Mouse (Mus musculus): Measurements from ENCODE around the gene Kcnk2. TPM values are rescaled to one million over a fixed set of nuclear protein-coding genes. Genes with fewer than 3 reads are reported as not detected.

Kcnk2 gene
- total RNA-seq (2015; ENCODE audit: low replicate concordance) (not detected in 2 replicates), total RNA-seq (2017; ENCODE audit: low replicate concordance) (not detected in 2 replicates)

DNA sequence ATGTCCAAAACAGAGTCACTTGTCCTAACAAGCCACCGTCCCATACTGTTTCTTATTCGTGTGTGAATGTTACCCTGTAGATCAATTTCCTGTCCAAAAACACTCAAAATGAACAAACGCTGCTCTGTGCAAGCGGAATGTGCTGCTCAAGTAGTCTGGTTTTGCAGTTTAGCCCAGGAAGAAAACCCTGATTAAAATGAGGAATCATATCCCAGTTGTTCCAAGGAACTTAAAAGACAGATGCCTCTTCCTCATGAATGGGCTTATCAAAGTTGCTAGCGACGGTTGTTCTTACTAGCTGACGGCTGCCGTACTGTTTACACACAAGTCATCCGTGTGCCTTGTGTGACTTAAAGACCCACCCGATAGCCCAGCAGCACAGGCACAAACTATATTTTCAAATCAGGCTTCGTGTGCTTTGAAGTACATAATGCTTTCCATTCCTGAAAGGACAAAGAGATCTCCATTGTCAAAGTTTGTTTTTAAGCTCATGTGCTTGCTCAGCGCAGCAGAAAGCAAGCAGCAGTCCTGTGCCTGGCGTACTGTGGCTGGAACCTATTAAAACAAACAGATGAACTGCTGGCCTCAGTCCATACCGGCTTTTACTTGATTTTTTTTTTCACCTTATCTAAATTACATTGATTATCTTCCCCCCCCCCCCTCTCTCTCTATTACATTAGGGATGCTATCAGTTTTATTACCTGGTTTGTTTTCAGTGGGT is at the start of gene Kcnk2:
Gene Kcnk2, minus strand, starts transcription at position 51 of the 721 bp plus-strand sequence.
- ATAC-seq (replicated peaks; ENCODE audit: low FRiP score, poor library complexity, severe bottlenecking) = no peak

DNA sequence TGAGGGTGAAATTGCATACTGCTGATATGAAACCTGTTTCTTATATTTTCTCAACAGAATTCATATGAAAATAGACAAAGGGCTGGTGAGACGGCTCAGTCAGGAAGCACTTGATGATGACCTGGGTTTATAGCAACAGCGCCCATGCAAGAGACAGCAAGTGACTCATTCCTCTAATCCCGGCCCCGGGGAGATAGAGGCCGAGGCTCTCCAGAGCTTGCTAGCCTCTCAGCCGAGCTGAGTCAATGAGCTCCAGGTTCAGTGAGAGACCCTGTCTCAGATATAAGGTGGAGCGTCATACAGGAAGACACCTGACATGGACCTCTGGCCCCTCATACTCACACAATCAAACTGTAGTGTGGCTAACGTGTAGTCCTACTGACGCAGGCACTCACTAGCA is 38.7 kb upstream of the Kcnk2 start:
- no peak for ATAC-seq (replicated peaks; ENCODE audit: low FRiP score, poor library complexity, severe bottlenecking)

DNA sequence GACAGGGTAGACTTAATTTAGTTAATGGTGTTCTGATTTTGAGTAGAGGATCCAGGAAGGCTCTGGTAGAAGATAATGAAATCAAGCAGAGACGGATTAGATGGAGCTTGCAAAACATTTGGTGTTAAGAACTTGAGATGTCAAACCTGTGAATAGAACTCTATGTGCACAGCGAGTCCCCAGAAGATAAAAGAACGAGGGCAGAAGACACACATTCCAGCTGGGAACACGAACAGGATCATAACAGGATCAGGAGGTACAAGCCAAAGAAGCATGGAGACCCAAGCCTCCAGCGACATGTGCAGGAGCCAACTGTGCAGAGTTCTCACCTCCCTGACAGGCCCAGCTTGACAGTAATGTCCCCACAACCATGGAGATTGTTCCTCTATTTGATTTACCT is 35.1 kb upstream of the Kcnk2 start:
- no peak for ATAC-seq (replicated peaks; ENCODE audit: low FRiP score, poor library complexity, severe bottlenecking)

DNA sequence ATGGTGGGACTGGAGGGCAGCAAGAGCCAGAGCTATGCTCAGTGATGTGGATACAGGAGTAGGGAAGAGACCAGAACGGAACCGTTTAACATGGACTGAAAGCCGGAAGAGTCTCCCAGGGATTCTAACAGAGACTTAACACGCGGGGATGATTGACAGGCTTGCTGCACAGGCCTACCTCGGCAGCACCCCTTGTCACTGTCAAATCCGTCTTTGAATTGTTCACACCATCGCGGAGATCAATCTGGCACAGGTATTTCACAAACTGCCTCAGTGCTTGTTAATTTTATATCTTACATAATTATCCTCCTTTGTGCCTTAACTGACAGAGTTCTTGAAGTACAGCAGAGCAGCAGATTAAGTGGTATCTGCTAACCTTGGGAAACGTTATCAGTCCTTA is 33.4 kb upstream of the Kcnk2 start:
- no peak for ATAC-seq (replicated peaks; ENCODE audit: low FRiP score, poor library complexity, severe bottlenecking)

DNA sequence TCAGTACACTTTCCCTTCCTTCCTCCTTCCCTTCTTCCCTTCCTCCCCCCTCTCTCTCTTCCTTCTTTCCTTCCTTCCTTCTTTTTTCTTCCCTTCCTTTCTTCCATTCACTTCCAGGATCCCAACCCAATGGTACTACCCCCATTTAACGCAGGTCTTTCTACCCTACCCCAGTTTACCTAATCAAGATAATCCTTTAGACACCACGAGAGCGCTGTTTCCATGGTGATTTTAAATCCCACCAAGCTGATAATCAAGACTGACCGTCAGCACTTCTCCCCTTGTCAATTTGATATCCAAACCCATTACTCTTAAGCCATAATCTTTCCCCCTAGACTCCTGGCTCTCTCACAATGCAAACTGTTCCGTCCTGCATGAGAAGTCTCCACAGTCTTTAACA is 29.4 kb upstream of the Kcnk2 start:
- ATAC-seq (replicated peaks; ENCODE audit: low FRiP score, poor library complexity, severe bottlenecking) = no peak

DNA sequence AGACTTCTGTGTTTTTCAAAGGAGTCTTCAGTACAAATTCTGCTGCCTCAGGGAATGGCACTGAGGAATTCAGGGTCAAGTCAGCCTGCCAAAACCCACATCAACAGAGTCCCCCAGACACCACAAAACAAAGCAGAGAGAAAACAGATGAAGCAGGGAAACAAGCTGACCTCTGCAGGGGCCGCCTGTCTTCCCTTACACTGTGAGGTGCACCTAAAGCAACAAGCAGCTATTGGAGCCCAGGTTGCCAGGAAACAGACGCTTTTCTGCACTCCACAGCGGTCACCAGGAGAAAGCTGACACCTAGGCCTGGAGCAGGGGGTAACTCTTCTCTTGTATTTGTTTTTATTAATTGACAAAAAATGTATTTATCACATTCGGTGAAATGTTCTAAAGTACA is 28.5 kb upstream of the Kcnk2 start:
- no peak for ATAC-seq (replicated peaks; ENCODE audit: low FRiP score, poor library complexity, severe bottlenecking)

DNA sequence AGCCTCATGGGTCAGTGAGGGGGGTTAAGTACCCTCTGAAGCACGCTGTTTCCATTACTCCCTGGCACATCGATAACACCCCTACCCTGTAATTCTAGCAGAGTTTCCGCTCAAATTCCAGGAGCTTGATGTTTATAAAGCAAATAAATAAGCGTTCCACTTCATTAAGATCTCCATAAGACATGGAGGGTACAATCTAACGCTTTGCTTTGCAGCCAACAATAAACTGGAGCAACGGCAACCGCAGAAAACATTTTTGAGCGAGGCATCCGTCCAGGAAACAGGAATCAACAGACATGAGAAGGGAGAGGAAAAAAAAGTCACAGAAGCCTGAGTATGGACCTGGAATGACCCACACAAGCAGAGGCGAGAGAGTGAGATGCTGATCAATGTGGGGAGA is 27.5 kb upstream of the Kcnk2 start:
- ATAC-seq (replicated peaks; ENCODE audit: low FRiP score, poor library complexity, severe bottlenecking) = no peak

DNA sequence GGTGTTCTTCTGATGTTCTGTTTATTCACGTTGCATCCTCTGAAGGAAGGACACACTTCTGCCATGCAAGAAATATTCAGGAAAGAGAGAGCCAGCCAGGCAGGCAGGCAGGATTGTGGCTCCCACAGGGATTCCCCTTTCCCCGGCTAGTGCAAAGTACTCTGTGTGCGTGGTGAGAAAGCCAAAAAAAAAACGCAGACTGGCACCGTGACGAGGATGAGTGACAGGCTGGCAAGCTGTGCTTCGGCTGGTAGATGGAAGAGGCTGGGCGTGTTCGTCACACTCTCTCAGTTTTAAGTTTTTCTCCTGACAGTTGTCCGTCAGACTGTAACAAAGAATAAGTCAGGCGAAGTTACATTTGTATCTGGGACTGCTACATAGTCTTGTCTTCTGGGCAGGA is 24.2 kb upstream of the Kcnk2 start:
- ATAC-seq (replicated peaks; ENCODE audit: low FRiP score, poor library complexity, severe bottlenecking) = no peak

DNA sequence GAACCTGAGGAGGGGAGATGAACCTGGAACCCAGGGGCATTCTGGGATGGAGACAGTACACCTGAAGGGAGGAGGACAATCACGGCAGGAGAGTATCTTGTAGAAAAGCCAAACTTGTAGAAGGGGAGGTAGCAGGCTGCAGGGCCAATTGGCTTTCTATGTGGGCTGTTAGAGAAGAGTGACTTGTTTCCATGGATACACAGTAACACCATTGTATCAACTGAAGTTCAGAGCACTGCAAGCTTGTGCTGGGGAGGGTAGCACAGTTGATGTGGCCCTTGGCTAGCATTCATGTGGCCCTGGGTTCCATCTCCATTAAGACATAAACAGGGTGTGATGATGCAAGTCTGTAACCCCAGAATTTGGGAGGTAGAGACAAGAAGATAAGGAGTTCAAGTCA is 17.8 kb upstream of the Kcnk2 start:
- no peak for ATAC-seq (replicated peaks; ENCODE audit: low FRiP score, poor library complexity, severe bottlenecking)

DNA sequence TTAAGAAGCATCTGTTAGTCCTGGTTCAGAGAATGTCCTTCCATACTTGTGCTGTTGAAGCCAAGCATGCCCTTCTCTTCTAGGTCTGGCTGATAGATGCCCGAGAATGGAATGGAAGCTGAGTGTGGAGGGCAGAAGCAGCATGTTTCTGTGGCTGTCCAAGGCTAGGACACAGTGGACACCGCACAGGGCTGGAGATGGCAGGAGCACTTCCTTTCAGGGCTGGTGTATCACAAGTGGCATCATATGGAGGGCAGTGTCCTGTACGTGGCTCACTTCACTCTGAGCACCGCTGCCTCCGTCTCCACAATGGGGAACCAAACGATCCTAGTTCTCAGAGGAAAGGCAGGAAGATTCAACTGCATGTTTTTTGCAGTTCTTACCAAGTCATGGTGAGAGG is 7.8 kb upstream of the Kcnk2 start:
- no peak for ATAC-seq (replicated peaks; ENCODE audit: low FRiP score, poor library complexity, severe bottlenecking)

DNA sequence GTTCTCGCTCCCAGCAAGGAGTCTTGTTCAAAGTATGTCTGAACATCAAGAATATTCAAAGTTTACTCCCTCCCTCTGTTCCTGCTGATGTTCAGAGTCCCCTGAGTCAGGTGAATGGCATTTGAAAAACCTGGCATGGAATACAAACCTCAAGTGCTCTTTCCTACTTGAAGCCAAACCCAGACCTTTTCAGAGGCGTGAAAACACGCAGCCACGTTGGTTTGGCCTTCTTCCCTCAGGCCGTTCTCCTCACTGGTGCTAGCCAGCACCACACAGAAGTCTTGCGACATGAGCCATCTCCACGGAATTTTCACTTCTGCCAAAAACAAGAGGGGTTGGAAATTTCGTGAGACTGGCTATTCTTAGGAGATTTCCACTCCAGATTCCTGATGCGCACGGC is 3.1 kb upstream of the Kcnk2 start:
- ATAC-seq (replicated peaks; ENCODE audit: low FRiP score, poor library complexity, severe bottlenecking) = no peak

DNA sequence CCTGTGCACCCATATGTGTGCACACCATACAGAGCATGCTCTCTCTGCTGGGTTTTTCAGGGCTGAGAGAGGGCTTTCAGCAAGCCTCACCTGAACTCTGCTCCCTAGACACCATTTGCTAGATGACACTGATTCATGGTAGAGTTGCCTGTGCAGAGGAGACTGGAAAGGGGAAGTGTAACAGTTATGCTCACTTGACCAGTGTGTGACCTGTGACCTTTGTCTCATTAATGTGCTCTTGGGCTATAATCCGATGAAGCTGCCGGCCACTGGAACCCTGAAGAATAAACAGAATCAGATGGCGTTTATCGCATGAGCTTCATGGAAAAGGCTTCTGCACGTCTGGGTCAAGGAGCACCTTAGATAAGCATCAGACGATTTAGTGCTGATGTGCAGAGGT is 1.5 kb upstream of the Kcnk2 start:
- ATAC-seq (replicated peaks; ENCODE audit: low FRiP score, poor library complexity, severe bottlenecking) = no peak

DNA sequence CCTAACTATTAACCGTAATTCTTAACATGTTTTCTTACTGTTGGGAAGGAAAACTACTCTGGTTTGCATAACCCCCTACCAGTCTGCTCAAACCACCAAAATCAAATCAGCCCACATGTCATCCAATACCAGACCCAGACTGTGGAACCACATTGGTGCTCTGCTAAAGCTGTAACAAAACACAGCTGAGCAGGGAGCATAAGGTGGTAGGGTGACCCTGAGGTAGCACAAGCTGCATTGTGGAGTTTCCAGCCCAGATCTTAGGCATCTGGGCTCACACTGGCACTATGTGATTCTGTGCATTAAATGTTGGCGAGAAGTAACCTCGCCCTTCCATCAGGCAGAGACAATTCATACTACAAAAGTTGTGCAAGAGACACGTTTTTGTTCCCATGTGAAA is 1.1 kb upstream of the Kcnk2 start:
- no peak for ATAC-seq (replicated peaks; ENCODE audit: low FRiP score, poor library complexity, severe bottlenecking)

DNA sequence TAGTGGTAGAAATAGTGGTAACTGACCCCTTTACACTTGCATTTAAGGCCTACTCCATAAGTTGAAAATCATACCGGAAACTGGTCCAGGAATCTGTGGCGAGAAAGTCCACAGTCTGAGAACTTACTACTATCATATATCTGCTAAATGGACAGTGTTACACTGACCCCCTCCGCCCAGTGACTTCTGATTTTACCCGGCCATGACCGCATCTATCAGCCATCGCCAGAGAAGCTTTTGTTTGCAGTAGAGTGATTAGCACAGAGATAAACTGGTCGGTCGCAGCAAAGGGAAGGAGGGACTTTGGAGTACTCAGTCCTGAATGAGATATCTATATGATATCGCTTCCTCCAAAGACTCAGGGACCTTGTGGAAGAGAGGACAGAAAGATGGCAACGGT is 15.2 kb downstream of the Kcnk2 start:
- no peak for ATAC-seq (replicated peaks; ENCODE audit: low FRiP score, poor library complexity, severe bottlenecking)

DNA sequence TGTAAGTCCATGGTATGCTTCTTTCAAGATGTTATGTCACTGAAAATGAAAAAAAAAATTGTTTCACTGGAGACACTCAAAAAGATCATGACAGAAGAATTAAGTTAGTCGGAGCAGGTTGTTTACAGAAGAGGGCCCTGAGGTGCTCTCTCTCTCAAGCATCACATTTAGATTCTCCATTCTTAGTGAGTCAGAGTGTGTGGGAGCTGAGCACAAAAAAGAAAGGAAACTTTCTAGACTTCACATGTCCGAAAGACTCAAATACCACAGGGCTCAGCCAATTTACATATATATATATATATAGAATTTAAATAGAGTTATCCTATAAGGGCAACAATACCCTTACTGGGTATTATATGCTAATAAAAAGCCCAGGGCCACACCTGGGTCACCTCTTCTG is 15.9 kb downstream of the Kcnk2 start:
- ATAC-seq (replicated peaks; ENCODE audit: low FRiP score, poor library complexity, severe bottlenecking) = no peak

DNA sequence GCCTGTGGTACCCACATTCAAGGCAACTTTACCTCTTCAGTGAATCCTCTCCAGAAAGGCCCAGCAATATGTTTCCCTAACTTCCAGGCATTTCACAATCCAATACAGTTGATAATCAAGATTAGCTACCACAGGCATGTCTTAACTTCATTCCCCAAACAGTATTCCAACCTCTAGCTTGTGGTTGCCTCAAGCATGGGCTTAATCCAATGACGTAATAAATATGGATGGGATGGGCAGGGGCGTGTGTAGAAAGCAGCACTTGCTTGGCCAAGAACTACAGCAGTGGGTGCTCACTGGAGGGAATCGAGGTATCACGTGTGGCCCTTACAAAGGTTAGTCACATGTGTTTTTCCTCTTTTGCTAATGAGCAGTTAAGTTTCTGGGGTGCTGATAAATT is 34.4 kb downstream of the Kcnk2 start:
- ATAC-seq (replicated peaks; ENCODE audit: low FRiP score, poor library complexity, severe bottlenecking) = no peak

DNA sequence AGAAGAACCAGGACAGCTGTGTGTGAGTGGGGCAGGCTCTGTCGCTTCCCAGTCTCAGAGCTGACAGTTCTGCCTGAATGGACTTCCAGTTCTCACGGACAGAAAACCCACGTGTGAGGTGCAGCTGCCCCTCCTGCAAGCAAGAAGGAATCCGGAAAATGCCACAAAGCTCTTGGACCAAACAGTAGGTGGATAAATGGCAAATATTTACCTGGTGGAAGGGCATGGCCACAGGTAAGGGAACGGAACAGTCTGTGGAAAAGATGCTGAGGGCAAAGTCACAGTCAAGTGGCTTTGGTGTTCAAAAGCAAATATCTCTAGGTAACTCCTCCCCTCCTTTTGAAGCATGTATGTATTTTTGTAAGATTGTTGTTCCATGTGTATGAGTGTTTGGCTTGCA is 37.9 kb downstream of the Kcnk2 start:
- ATAC-seq (replicated peaks; ENCODE audit: low FRiP score, poor library complexity, severe bottlenecking) = no peak

DNA sequence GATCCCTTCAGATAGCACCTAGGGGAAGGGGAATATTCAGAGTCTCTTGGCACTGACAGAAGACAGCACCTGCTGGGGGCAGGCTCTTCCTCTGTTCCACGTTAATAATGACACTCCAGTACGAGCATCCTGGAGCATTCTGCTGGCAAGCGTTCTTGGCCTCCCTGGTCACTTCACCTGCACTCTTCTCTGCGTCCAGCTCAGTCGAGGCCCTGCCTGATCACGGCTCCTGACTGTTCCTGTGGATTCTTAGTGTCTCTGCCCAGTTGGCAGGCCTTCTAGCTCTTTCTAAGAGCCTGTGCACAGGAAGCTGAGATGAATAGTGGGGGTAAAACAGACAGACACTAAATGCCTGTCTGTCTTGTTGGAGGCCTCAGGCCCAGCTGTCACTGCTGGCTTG is 39.5 kb downstream of the Kcnk2 start:
- ATAC-seq (replicated peaks; ENCODE audit: low FRiP score, poor library complexity, severe bottlenecking) = no peak

DNA sequence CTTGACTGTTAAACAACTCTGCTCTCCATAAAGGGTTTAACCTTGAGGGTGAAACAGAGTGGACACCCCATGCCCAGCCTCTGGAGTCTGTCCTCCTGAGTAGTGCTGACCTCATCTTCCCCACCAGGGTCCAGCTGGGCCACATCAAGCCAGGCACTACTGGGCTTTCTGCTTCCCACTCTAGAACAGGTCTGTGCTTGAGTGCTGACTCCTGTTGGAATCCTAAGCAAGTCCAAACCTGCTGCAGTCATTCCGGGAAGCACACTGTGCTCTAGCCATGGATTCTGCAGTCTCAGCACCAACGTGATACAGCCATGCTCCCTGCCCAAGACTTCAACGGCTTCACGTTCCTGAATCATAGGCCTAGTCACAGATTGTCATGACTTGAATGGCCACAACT is 42.4 kb downstream of the Kcnk2 start:
- no peak for ATAC-seq (replicated peaks; ENCODE audit: low FRiP score, poor library complexity, severe bottlenecking)

DNA sequence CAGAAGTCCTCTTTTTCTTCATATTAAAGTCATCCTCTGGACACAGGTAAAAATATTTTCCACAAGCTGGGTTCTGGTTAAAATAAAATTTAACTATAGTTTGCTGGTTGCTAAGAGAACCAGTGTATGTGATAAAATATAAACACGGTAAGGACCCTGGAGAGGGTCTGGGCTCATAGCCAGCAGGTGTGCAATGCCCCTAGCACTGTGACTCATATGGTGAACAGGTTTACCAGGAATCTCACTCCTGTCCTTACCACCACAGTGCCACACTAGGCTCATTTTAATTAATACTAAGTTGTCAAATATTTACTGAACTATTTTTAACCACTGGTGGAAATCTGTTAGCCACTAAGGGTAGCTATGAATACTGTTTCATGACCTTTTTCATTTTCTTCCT is 48.2 kb downstream of the Kcnk2 start:
- no peak for ATAC-seq (replicated peaks; ENCODE audit: low FRiP score, poor library complexity, severe bottlenecking)

DNA sequence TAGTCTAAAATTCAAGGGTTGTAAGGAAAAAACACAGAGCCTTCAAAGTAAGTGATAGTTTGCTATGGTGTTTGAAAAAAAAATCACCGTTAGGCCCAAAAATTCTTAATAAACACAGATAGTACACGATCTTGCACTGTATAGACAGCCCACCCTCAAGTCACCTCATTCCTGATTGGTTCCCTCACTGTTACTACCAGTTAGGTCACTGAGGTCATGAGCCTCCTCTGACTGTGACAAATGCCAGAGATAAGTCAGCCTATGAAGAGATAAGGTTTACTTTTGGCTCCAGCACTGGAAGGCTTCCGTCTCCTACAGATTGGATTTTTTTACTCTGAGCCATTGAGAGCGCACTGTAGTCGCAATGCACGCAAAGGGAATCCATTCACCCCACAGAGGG is 50.3 kb downstream of the Kcnk2 start:
- no peak for ATAC-seq (replicated peaks; ENCODE audit: low FRiP score, poor library complexity, severe bottlenecking)

DNA sequence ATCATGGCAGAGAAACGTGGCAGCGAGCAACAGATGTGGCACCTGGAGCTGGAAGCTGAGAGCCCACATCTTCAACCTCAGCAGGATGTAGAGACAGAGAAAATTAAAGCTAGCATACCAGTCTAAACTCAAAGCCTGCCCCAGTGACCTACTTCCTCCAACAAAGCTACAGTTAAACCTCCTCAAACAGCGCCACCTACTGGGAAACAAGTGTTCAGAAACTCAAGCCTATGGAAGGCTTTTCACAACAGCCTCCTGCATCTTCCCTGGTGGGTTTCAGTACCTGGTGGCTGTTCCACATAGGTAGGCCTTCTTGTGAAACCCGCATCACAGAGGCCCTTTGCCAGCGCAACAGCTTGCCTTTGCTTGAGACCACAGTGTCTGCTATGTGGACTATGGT is 52.9 kb downstream of the Kcnk2 start:
- no peak for ATAC-seq (replicated peaks; ENCODE audit: low FRiP score, poor library complexity, severe bottlenecking)

Measured in erythroid progenitor cell, adult 5-6 weeks (primary cell).